Mouse (Mus musculus): ENCODE results near the gene Hbb-bt.

DNA sequence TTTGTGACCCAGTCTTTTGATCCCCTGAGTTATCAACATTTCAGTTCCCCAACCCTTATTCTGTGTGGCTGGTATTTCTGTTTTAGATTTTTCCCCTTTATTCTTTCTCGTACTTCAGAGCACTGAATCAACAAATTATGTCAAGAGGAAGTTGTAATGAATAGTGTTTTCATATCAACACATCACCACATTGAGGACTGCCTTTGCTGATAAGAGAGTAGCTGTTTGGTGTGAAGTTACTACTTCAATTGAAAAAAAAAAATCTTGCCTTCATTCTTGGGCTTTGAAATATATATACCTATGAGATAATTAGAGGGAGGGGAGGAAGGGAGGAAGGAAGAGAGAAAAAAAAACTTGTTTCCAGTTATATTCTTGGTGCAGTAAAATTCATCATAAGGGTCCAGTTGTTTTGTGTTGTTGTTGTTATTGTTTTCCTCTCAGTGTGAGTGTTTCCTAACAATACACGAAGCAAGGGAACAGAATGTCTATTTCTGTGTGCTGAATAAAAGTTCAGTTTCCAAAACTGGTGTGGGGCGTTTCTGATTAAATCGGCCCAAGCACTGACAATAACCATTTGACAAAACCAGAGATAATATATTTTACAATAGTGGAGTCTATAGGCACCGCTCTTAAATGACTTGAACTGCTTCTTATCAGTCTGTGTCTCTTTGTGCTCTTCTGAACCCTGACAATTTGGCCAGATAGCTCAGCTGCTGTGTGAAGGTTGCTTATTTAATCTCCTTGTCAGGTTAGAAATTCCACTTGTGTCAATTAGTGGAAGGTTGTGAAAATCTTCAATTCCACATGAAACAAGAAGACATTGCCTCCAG is 4.6 kb downstream of the Hbb-bt start:
- TF ChIP-seq CTCF (conservative IDR thresholded peaks at IDR 0.05; ENCODE audit: low read length): no peak
- no peak for TF ChIP-seq POU5F1 (IDR thresholded peaks at IDR 0.05; ENCODE audit: borderline replicate concordance, low read length)
- no peak for TF ChIP-seq NANOG (IDR thresholded peaks at IDR 0.05; ENCODE audit: borderline replicate concordance, low read length)
